Mouse (Mus musculus) midbrain, embryonic 15.5 days (tissue): ENCODE data around the gene Muc20. TPM values are rescaled to one million over a fixed set of nuclear protein-coding genes. Genes with fewer than 3 reads are reported as not detected.

Experiments
- ATAC-seq: fragments of 200-750 bp; cut with Nextera tagmentation; replicated peaks from 2 replicates; pipeline ENCODE4 v1.8.0; 2017; ENCODE audit warnings: moderate TSS enrichment
- H3K27ac ChIP-seq: fragments of 300-500 bp; sonication (generic); 2 replicates; pipeline ENCODE4 v1.5.1; 2015; ENCODE audit warnings: mild to moderate bottlenecking, inconsistent platforms
- H3K27me3 ChIP-seq: fragments of 300-500 bp; sonication (generic); replicated peaks from 2 replicates; pipeline ENCODE4 v1.6.1; 2015; ENCODE audit warnings: inconsistent platforms
- H3K36me3 ChIP-seq: fragments of 300-500 bp; sonication (generic); replicated peaks from 2 replicates; pipeline ENCODE4 v1.6.1; 2015; ENCODE audit warnings: inconsistent platforms
- H3K4me1 ChIP-seq: fragments of 300-500 bp; sonication (generic); 2 replicates; pipeline ENCODE4 v1.6.1; 2015; ENCODE audit warnings: inconsistent platforms
- H3K4me2 ChIP-seq: fragments of 300-500 bp; sonication (generic); 2 replicates; pipeline ENCODE4 v1.6.1; 2015; ENCODE audit warnings: inconsistent platforms, mild to moderate bottlenecking, moderate library complexity
- H3K4me3 ChIP-seq: fragments of 300-500 bp; sonication (generic); 2 replicates; pipeline ENCODE4 v1.5.1; 2015; ENCODE audit warnings: mild to moderate bottlenecking, inconsistent platforms
- H3K9ac ChIP-seq: fragments of 300-500 bp; sonication (generic); 2 replicates; pipeline ENCODE4 v1.6.1; 2015; ENCODE audit warnings: mild to moderate bottlenecking, inconsistent platforms
- H3K9me3 ChIP-seq: fragments of 300-500 bp; sonication (generic); 2 replicates; pipeline ENCODE4 v1.6.1; 2016; ENCODE audit warnings: inconsistent platforms
- WGBS: fragments of 180-500 bp; shearing (Covaris S2); methylation state at CpG from one replicate; pipeline ENCODE4 v1.1.7; 2015; ENCODE audit warnings: mixed read lengths; 5-methylcytosine and 5-hydroxymethylcytosine counted together
- polyA plus RNA-seq: library from polyadenylated mRNA; unstranded; fragments of >200 nt; fragmentation: Nextera tagmentation; extraction: Ambion mirVana; gene quantifications from 2 replicates; pipeline ENCODE4 v1.2.1, GENCODE M21; 2015

Gene Muc20
- polyA plus RNA-seq, 1 experiment from 2014 or later = not detected

DNA sequence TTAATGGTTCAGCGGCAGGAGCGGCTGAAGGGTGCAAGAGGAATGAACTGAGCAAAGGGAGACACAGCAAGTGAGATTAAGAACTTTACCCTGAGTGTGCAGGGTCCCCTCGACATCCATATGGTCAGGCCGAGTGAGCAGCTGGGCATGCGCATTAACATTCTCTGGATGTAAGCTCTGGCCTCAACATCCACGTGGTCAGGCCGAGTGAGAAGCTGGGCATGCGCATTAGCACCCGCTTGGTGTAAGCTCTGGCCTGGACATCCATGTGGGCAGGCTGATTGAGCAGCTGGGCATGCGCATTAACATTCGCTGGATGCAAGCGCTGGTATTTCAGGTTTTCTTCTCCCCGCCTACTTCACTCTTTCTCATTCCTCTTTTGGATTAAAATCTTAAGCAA lies 12.4 kb downstream of the Muc20 start:
- H3K4me2 ChIP-seq = no peak overlapping the region
- H3K9ac ChIP-seq = no peak overlapping the region
- peak; percentile 67; the same call in 1 of the 2 replicates for ATAC-seq
- 53% methylated on average over 13 of the region's 13 CpGs for WGBS
- H3K9me3 ChIP-seq = no peaks in the 10 kb centered on the region
- H3K27me3 ChIP-seq = no peaks in the 10 kb centered on the region
- H3K36me3 ChIP-seq = no peaks in the 10 kb centered on the region
- H3K4me1 ChIP-seq = no peaks in the 10 kb centered on the region
- H3K4me3 ChIP-seq = no peak overlapping the region
- no peak overlapping the region for H3K27ac ChIP-seq

DNA sequence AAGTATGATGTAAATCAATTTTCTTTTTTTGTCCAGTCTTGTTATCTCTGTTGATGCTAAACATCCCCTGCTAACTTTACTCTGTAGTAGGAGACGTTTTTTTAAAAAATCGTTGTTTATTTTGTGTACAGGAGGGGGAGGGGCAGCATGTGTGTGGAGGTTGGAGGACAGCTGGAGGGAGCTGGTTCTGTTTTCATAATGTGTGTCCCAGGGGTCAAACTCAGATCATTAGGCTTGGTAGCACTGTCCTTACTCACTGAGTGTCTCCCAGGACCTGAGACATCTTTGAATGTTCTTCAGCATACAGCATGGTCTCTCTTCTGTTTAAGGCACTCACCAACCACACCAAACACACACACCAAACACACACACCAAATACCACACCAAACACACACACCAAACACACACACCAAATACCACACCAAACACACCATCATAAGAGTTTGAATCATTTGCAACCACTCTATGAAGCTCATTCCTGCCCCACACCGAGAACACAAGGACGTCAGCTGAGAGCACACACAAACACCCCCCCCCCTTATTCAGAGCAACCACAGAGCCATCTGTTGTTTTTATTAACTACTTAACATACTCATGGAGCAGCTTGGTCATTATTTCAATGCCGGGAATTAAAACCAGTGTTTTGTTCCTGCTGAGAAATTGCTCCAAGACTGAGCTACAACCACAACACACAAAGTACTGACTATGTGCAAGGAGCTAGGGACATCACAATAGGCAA lies 13.7 kb downstream of the Muc20 start:
- WGBS = 40% methylated on average over 5 of the region's 5 CpGs
- H3K4me2 ChIP-seq = no peak overlapping the region
- no peak for ATAC-seq

DNA sequence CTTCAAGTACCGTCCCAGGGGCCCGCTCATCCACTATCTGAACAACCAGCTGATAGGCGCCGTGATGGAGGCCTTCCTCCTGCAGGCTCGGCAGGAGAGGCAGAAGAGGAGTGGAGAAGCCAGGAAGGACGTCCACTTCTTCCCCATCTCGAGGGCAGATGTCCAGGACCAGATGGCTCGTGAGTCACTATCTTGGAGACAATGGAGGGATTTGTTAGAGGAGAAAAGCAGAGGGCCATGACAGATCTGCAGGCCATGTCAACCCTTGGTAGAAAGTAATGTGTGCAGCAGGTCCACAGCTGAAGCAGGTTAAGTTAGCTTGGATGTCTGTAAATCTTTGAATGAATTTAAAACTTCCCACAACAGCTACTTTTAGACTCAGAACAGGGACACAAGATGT lies 18.3 kb downstream of the Muc20 start:
- H3K9me3 ChIP-seq = no peaks in the 10 kb centered on the region
- no peak overlapping the region for H3K4me2 ChIP-seq
- no peak overlapping the region for H3K27ac ChIP-seq
- no peaks in the 10 kb centered on the region for H3K27me3 ChIP-seq
- no peaks in the 10 kb centered on the region for H3K36me3 ChIP-seq
- H3K9ac ChIP-seq = no peak overlapping the region
- no peaks in the 10 kb centered on the region for H3K4me1 ChIP-seq
- no peak overlapping the region for H3K4me3 ChIP-seq
- WGBS = 59% methylated on average over 8 of the region's 8 CpGs
- no peak for ATAC-seq

More for the DNA sequence above, 13.7 kb downstream of the Muc20 start:
- H3K27ac ChIP-seq = no peak overlapping the region
- no peaks in the 10 kb centered on the region for H3K9me3 ChIP-seq
- no peaks in the 10 kb centered on the region for H3K27me3 ChIP-seq
- H3K9ac ChIP-seq = no peak overlapping the region
- no peak overlapping the region for H3K4me3 ChIP-seq
- no peaks in the 10 kb centered on the region for H3K4me1 ChIP-seq
- no peaks in the 10 kb centered on the region for H3K36me3 ChIP-seq

DNA sequence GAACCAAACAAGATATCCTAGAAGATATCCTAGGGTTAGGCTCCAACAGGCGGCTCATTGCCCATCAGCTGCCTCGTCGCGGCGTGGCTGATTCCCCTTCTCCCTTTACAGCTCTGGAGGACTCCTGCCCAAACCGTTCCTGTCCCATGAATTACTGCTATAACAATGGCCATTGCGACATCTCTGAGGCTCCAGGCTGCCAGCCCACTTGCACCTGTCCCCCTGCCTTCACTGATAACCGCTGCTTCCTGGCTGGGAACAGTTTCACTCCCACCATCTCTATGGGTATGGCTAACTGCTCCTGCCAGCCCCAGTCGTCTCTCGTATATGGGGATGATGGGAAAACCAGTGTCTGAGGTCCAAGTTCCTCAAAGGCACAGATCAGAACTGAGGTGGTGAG lies 20.6 kb downstream of the Muc20 start:
- Histone ChIP-seq H3K4me2 (no peak overlapping the region), H3K4me3 (no peak overlapping the region), H3K9ac (no peak overlapping the region), H3K36me3 (no peaks in the 10 kb centered on the region), H3K9me3 (no peaks in the 10 kb centered on the region), H3K27ac (no peak overlapping the region), H3K4me1 (no peaks in the 10 kb centered on the region), H3K27me3 (no peaks in the 10 kb centered on the region)
- 78% methylated on average over 10 of the region's 10 CpGs for WGBS
- ATAC-seq = no peak

DNA sequence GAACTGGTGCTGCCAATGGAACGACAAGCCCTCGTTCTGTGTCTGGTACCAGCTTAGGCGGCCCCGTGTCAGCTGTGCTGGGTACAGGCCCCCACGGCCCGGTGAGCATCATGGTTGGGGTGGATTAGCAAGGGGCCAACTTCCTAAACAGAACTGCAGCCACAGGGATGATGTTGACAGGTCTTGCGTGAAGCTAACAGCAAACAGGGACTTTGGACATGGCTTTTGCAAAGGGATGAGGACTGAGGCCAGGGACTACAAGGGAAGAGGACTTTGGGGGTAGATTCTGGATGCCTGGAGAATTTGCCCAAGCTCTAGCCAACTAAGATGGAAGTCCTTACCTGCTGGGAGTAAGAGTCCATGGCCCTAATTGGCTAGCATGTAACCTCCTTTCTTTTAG lies 30.3 kb downstream of the Muc20 start:
- 98% methylated on average over 7 of the region's 7 CpGs for WGBS
- Histone ChIP-seq H3K27me3 (no peaks in the 10 kb centered on the region), H3K36me3 (no peaks in the 10 kb centered on the region), H3K4me3 (no peak overlapping the region), H3K4me1 (no peaks in the 10 kb centered on the region), H3K9ac (no peak overlapping the region), H3K9me3 (no peaks in the 10 kb centered on the region), H3K4me2 (no peak overlapping the region), H3K27ac (no peak overlapping the region)
- no peak for ATAC-seq

DNA sequence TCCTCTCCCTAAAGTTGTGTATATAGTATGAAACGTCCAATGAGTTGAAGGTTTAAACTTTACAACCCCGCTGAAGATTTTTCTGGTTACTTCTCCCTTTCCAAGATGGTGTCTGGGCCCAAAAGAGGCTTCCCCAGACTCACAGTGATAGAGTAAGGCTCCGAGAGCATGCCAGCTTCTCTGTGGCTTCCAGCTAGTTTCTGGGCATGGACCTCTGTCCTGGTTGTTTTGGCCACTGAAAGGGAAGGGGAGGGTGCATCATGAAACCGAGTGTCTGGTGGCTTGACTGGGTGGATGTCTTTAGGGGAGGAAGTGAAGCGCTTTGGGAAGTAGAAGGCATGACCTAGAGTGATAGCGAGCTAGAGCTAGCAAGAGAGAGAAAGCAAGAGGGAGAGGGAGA lies 32.3 kb downstream of the Muc20 start:
- 72% methylated on average over 6 of the region's 6 CpGs for WGBS
- Histone ChIP-seq H3K9ac (no peak overlapping the region), H3K36me3 (no peaks in the 10 kb centered on the region), H3K4me2 (no peak overlapping the region), H3K4me1 (no peaks in the 10 kb centered on the region), H3K27ac (no peak overlapping the region), H3K4me3 (no peak overlapping the region), H3K9me3 (no peaks in the 10 kb centered on the region), H3K27me3 (no peaks in the 10 kb centered on the region)
- no peak for ATAC-seq

DNA sequence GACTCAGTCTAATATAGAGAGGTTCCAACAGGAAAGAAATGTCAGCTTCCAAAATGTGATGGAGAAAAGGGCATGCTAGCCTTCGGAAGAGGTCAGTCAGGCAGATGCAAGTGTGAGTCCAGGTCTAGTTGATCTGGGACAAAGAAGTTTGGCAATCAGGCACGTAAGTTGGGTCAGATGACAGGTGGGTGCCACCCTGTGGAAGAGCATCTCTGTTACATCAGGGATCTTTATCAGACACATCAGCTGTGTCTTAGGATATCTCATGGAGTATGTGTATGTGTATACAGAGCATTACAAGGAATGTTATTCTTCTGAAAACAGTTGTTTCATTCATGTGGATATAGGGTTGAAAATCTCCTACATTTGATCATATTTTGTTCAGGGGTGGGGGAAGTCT lies 32.7 kb downstream of the Muc20 start:
- H3K9ac ChIP-seq = no peak overlapping the region
- no peak for ATAC-seq
- no peaks in the 10 kb centered on the region for H3K4me1 ChIP-seq
- no peak overlapping the region for H3K4me2 ChIP-seq
- no peaks in the 10 kb centered on the region for H3K27me3 ChIP-seq
- H3K9me3 ChIP-seq = no peaks in the 10 kb centered on the region
- no peak overlapping the region for H3K4me3 ChIP-seq
- H3K27ac ChIP-seq = no peak overlapping the region
- no peaks in the 10 kb centered on the region for H3K36me3 ChIP-seq
- WGBS = 85% methylated on average over 2 of the region's 2 CpGs

DNA sequence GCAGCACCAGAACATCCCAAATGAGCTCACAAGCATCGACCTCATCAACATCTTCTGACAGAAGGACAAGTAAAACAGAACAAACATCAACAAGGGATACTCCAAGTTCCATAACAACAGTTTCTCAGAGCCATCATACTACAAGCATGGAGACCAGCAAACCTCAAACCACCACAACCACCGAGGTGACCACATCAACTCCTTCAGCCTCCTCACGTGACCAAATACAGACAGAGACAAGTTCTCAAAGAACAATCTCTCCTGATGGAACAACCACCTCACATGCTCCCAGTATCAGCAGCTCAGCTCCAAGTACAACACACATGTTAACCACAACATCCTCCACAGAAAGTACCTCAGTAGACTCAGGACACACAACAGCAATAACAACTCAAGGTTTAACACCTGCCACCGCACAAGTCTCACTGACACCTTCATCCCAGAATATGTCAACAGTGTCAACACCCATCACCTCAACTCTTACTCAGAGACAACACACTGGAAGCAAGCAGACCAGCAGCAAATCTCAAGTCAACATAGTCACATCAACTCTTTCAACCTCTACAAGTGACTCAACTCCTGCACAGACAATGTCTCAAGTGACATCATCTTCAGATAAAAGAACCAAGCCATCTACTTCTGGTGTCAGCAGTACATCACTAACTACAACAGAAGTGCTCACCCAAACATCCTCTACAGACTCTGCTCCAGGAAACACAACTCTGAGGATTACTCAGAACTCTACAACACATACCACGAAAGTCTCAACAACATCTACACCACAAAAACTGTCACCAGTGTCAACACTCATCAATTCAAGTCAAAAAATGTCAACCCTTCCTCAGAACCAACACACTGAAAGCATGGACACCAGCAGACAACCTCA lies 46.8 kb downstream of the Muc20 start:
- H3K9ac ChIP-seq = no peak overlapping the region
- WGBS = 92% methylated on average over 5 of the region's 5 CpGs
- H3K4me1 ChIP-seq = no peaks in the 10 kb centered on the region
- H3K4me3 ChIP-seq = no peak overlapping the region
- H3K4me2 ChIP-seq = no peak overlapping the region
- no peaks in the 10 kb centered on the region for H3K27me3 ChIP-seq
- no peak overlapping the region for H3K27ac ChIP-seq
- H3K36me3 ChIP-seq = no peaks in the 10 kb centered on the region
- H3K9me3 ChIP-seq = no peaks in the 10 kb centered on the region
- no peak for ATAC-seq

DNA sequence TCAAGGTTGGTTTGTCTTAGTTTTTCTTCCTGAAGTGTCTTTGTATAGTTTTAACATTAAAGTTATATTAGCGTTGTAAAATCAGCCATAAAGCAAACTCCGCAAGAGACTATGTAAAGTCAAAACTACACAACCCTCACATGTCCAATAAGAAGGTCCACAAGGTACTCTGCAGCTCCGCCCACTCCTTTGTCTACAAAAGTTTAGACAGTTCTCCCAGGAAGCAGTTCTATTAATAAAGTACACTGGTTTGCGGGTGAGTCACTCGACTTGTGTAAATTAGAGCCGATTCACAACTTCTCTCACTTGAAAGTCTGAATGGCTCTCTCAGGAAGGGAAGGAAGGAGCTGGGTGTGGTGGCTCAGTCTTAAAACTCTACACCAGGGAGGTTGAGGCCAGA lies 51.4 kb downstream of the Muc20 start:
- Histone ChIP-seq H3K27me3 (no peaks in the 10 kb centered on the region), H3K9ac (no peak overlapping the region), H3K9me3 (no peaks in the 10 kb centered on the region), H3K27ac (no peak overlapping the region), H3K4me1 (no peaks in the 10 kb centered on the region), H3K4me2 (no peak overlapping the region), H3K4me3 (no peak overlapping the region), H3K36me3 (no peaks in the 10 kb centered on the region)
- ATAC-seq = no peak
- 65% methylated on average over 6 of the region's 6 CpGs for WGBS

DNA sequence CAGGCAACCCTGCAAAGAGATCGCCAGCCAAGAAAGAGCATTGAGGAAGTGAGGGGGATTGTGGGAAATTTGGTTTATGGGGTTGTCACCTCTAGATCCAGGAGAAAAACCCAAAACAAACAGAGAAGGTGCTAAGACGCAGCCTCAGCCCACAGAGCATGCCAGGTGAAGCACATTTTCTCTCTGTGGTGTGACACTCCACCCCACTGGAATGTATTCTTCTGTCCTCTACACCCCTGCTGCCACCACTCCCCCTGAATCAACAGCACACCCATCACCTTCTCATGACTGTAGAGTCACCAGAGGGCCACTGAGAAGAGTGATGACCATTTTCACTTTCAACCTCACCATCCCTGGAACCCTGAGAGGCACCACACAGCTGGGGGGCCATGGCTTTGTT lies 54.5 kb downstream of the Muc20 start:
- Histone ChIP-seq H3K9me3 (no peaks in the 10 kb centered on the region), H3K4me3 (no peak overlapping the region), H3K27me3 (no peaks in the 10 kb centered on the region), H3K9ac (no peak overlapping the region), H3K27ac (no peak overlapping the region), H3K36me3 (no peaks in the 10 kb centered on the region), H3K4me1 (no peaks in the 10 kb centered on the region), H3K4me2 (no peak overlapping the region)
- 92% methylated on average over 2 of the region's 2 CpGs for WGBS
- no peak for ATAC-seq

DNA sequence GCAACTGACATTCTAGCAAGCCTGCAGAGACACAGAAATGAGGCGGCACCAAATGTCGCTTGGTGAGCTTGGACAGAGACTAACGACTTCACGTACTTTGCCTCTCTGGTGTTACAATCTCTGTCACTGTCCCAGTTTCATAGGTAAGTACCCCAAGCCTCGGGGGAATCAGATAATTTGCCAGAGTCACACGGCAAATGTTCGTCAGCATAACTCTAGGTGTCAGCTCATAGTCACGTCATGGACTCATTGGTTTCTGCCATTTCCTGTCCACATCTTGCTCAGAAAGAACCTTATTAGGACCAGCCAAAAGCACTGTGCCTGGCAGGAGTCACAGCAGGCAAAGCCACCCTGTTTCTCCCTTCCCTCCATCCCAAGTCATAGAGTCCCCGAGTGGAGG lies 55.9 kb downstream of the Muc20 start:
- Histone ChIP-seq H3K27ac (no peak overlapping the region), H3K27me3 (no peaks in the 10 kb centered on the region), H3K9me3 (no peaks in the 10 kb centered on the region), H3K9ac (no peak overlapping the region), H3K4me1 (no peaks in the 10 kb centered on the region), H3K36me3 (no peaks in the 10 kb centered on the region), H3K4me3 (no peak overlapping the region), H3K4me2 (no peak overlapping the region)
- WGBS = 80% methylated on average over 9 of the region's 9 CpGs
- no peak for ATAC-seq

DNA sequence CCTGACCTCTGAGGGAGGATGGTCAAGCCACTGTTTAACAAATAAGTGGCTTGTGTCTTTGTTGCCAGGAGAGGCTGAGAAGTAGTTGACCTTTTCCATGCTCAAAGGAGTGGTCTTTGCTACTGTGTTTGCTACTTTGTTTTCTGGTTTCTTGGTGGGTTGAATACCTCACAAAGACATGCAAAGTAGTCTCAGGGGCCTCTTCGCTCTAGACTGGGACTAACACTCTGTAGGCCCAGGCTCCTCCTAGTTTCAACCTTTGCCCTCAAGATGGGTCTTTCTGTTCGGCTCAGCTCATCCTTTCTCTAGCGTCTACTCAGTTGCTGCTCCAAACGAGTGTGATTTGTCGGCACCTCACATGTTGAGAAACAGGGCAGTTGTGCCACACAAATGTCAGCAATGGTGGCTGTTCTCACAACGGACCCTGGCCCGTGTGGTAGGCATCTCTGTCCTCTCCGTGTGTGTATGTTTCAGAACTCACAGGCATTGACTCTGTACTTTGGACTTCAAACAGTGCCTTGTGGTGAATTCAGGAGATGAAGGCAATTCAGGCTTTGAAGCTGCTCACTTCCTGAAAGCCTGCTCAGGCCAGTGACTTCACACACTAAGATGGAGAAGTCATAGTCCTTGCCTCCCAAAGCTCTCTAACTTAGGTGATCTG lies 57.1 kb downstream of the Muc20 start:
- H3K9ac ChIP-seq = no peak overlapping the region
- H3K27ac ChIP-seq = no peak overlapping the region
- ATAC-seq = no peak
- no peaks in the 10 kb centered on the region for H3K4me1 ChIP-seq
- H3K4me3 ChIP-seq = no peak overlapping the region
- H3K4me2 ChIP-seq = no peak overlapping the region
- H3K27me3 ChIP-seq = no peaks in the 10 kb centered on the region
- H3K36me3 ChIP-seq = no peaks in the 10 kb centered on the region
- 69% methylated on average over 8 of the region's 8 CpGs for WGBS
- no peaks in the 10 kb centered on the region for H3K9me3 ChIP-seq
